Mouse (Mus musculus) lung, postnatal 0 days (tissue): Measurements from ENCODE around the gene Ankrd44. TPM values are rescaled to one million over a fixed set of nuclear protein-coding genes. Genes with fewer than 3 reads are reported as not detected.

ENCODE experiments used
- ATAC-seq: fragments of 200-750 bp; cut with Nextera tagmentation; 2 replicates; pipeline ENCODE4 v1.8.0; 2017; ENCODE audit warnings: moderate library complexity
- DNase-seq: peaks from one replicate; pipeline ENCODE4 v3.0.0-alpha.2; 2016; ENCODE audit warnings: low spot score
- H3K27ac ChIP-seq: fragments of 300-500 bp; sonication (generic); 2 replicates; pipeline ENCODE4 v1.5.1; 2014; ENCODE audit warnings: antibody characterized with exemption, mild to moderate bottlenecking, low read length, mixed read lengths
- H3K27me3 ChIP-seq: fragments of 300-500 bp; sonication (generic); replicated peaks from 2 replicates; pipeline ENCODE4 v1.6.1; 2014; ENCODE audit warnings: low read length, mixed read lengths; ENCODE audit not compliant: insufficient read depth
- H3K36me3 ChIP-seq: fragments of 300-500 bp; sonication (generic); 2 replicates; pipeline ENCODE4 v1.6.1; 2014; ENCODE audit warnings: low read length, mixed read lengths; ENCODE audit not compliant: insufficient read depth
- H3K4me1 ChIP-seq: fragments of 300-500 bp; sonication (generic); 2 replicates; pipeline ENCODE4 v1.6.1; 2014; ENCODE audit warnings: antibody characterized with exemption, low read depth, low read length, mixed read lengths; ENCODE audit not compliant: insufficient read depth
- H3K4me2 ChIP-seq: fragments of 300-500 bp; sonication (generic); replicated peaks from 2 replicates; pipeline ENCODE4 v1.6.1; 2014; ENCODE audit warnings: low read depth, mild to moderate bottlenecking, low read length, moderate library complexity, mixed read lengths
- H3K4me3 ChIP-seq: fragments of 300-500 bp; sonication (generic); 2 replicates; pipeline ENCODE4 v1.5.1; 2014; ENCODE audit warnings: low read depth, low read length
- H3K9ac ChIP-seq: fragments of 300-500 bp; sonication (generic); replicated peaks from 2 replicates; pipeline ENCODE4 v1.6.1; 2014; ENCODE audit warnings: low read depth, mild to moderate bottlenecking
- H3K9me3 ChIP-seq: fragments of 300-500 bp; sonication (generic); 2 replicates; pipeline ENCODE4 v1.6.1; 2016; ENCODE audit warnings: low read length, mixed read lengths
- CTCF ChIP-seq: IDR thresholded peaks from 2 replicates; pipeline ENCODE4 v1.5.1; 2016; ENCODE audit warnings: antibody characterized with exemption, mild to moderate bottlenecking
- EP300 ChIP-seq: IDR thresholded peaks from 2 replicates; pipeline ENCODE4 v1.6.1; 2016; ENCODE audit warnings: antibody characterized with exemption, mild to moderate bottlenecking, control low read depth
- WGBS: fragments of 180-500 bp; shearing (Covaris S2); extraction: QIAGEN DNeasy Blood & Tissue Kit; methylation state at CpG from one replicate; pipeline ENCODE4 v1.1.7; 2014; 5-methylcytosine and 5-hydroxymethylcytosine counted together
- polyA plus RNA-seq: library from polyadenylated mRNA; unstranded; fragments of >200 nt; fragmentation: Nextera tagmentation; extraction: Ambion mirVana; gene quantifications from 2 replicates; pipeline ENCODE4 v1.2.1, GENCODE M21; 2015

Gene Ankrd44
- polyA plus RNA-seq, 1 experiment from 2014 or later = 16.5 TPM

- no peak overlapping the region for H3K27ac ChIP-seq
- no peaks in the 10 kb centered on the region for H3K4me1 ChIP-seq
- no peaks in the 10 kb centered on the region for H3K36me3 ChIP-seq
- H3K9ac ChIP-seq = no peak overlapping the region
- H3K27me3 ChIP-seq = no peaks in the 10 kb centered on the region
- WGBS = 78% methylated on average over 5 of the region's 5 CpGs
- TF ChIP-seq EP300 (no peak), CTCF (no peak)
- DNase-seq (no peak), ATAC-seq (no peak)
- H3K9me3 ChIP-seq = no peaks in the 10 kb centered on the region
- H3K4me3 ChIP-seq = no peak overlapping the region
- H3K4me2 ChIP-seq = no peak overlapping the region
Measured at GRCm38 (mm10) chr1:54933646-54934045, 7.5 kb upstream of the Ankrd44 start.

GRCm38 (mm10) chr1:54932456-54933115 is 6.4 kb upstream of the Ankrd44 start:
- 83% methylated on average over 1 of the region's 1 CpGs for WGBS
- ATAC-seq (no peak), DNase-seq (no peak)
- Histone ChIP-seq H3K9me3 (no peaks in the 10 kb centered on the region), H3K4me2 (no peak overlapping the region), H3K27me3 (no peaks in the 10 kb centered on the region), H3K36me3 (no peaks in the 10 kb centered on the region), H3K27ac (no peak overlapping the region), H3K9ac (no peak overlapping the region), H3K4me1 (no peaks in the 10 kb centered on the region), H3K4me3 (no peak overlapping the region)
- no peak for TF ChIP-seq CTCF

- H3K36me3 ChIP-seq = no peaks in the 10 kb centered on the region
- no peak for TF ChIP-seq EP300
- no peak for TF ChIP-seq CTCF
- WGBS = 58% methylated on average over 5 of the region's 5 CpGs
- H3K4me2 ChIP-seq = no peak overlapping the region
- no peaks in the 10 kb centered on the region for H3K9me3 ChIP-seq
- no peaks in the 10 kb centered on the region for H3K27me3 ChIP-seq
- no peak overlapping the region for H3K27ac ChIP-seq
- DNase-seq (no peak), ATAC-seq (no peak)
- H3K4me1 ChIP-seq = no peaks in the 10 kb centered on the region
- no peak overlapping the region for H3K4me3 ChIP-seq
- no peak overlapping the region for H3K9ac ChIP-seq
Measured at GRCm38 (mm10) chr1:54931231-54931630, 5.0 kb upstream of the Ankrd44 start.

GRCm38 (mm10) chr1:54930670-54931200 is 4.5 kb upstream of the Ankrd44 start:
- no peaks in the 10 kb centered on the region for H3K9me3 ChIP-seq
- H3K4me1 ChIP-seq = no peaks in the 10 kb centered on the region
- DNase-seq = no peak
- no peak overlapping the region for H3K9ac ChIP-seq
- H3K36me3 ChIP-seq = no peaks in the 10 kb centered on the region
- ATAC-seq = no peak
- H3K27me3 ChIP-seq = no peaks in the 10 kb centered on the region
- H3K4me3 ChIP-seq = no peak overlapping the region
- no peak overlapping the region for H3K27ac ChIP-seq
- no peak overlapping the region for H3K4me2 ChIP-seq
- 47% methylated on average over 8 of the region's 8 CpGs for WGBS
- TF ChIP-seq CTCF = no peak
- TF ChIP-seq EP300 = 0 out of 2 replicates have a peak, but pooled peaks have one; percentile 20

GRCm38 (mm10) chr1:54925451-54925934 is 694 bp downstream of the Ankrd44 start:
- TF ChIP-seq CTCF = no peak
- TF ChIP-seq EP300 = no peak
- peaks cover 12% of the 10 kb centered on the region for H3K4me1 ChIP-seq
- H3K27ac ChIP-seq = peak overlapping the region; percentile 91
- peak overlapping the region; percentile 95 for H3K4me3 ChIP-seq
- WGBS = under 1% methylated on average over 30 of the region's 30 CpGs
- no peaks in the 10 kb centered on the region for H3K36me3 ChIP-seq
- no peaks in the 10 kb centered on the region for H3K27me3 ChIP-seq
- no peaks in the 10 kb centered on the region for H3K9me3 ChIP-seq
- peak; percentile 50 for DNase-seq
- peak overlapping the region; percentile 96 for H3K4me2 ChIP-seq
- ATAC-seq = peak; percentile 5
- peak overlapping the region; percentile 84 for H3K9ac ChIP-seq

GRCm38 (mm10) chr1:54924760-54925159 is 1.4 kb downstream of the Ankrd44 start:
- TF ChIP-seq CTCF = no peak
- no peak for TF ChIP-seq EP300
- Histone ChIP-seq H3K9ac (peak overlapping the region; percentile 84), H3K27ac (0 out of 2 replicates have a peak overlapping the region, but pooled peaks have one; percentile 91)

More at GRCm38 (mm10) chr1:54924760-54925159, 1.4 kb downstream of the Ankrd44 start:
- Histone ChIP-seq H3K4me3 (peak overlapping the region; percentile 95), H3K36me3 (no peaks in the 10 kb centered on the region), H3K4me1 (peaks cover 12% of the 10 kb centered on the region), H3K27me3 (no peaks in the 10 kb centered on the region), H3K4me2 (peak overlapping the region; percentile 96), H3K9me3 (no peaks in the 10 kb centered on the region)
- ATAC-seq (no peak), DNase-seq (no peak)
- WGBS = 44% methylated on average over 7 of the region's 7 CpGs
